Mouse (Mus musculus) lung, postnatal 0 days (tissue): ENCODE data around the gene Epb41l3.

Experiments
- CTCF ChIP-seq: IDR thresholded peaks from 2 replicates; pipeline ENCODE4 v1.5.1; 2016; ENCODE audit warnings: antibody characterized with exemption, mild to moderate bottlenecking
- EP300 ChIP-seq: IDR thresholded peaks from 2 replicates; pipeline ENCODE4 v1.6.1; 2016; ENCODE audit warnings: antibody characterized with exemption, mild to moderate bottlenecking, control low read depth

DNA sequence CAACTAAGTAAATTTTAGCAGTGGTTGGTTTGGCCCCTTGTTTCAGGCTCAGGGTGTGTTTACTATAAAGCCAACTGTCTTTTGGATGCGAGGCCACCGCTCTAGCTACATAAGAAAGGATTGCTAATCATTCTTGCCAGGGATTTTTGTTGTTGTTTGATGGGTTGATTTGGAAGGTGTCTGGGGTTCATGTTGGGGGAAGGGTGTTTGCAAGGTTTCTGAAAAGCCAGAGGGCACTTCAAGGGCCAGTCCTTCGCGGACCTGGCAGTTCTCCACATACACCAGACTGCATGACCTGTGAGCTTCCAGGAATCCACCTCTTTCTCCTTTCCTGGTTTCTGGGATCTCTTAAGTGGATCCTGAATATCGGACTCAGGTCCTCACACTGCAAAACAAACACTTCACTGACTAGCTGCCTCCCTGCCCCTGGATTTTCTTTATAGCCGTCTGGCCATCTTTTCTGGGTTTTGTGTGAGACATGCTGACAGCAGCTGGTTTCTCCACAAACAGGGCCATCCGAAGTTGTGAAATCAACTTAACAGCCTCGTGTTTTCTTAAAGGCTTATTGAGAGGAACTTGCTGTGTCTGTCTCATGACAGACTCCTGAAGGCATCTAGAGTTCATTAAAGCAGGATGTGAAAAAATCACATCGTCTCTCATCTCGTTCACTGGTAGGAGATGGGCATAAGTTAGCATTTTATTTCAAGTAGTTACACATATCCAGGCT, 146.6 kb downstream of the Epb41l3 start:
- TF ChIP-seq EP300: no peak
- no peak for TF ChIP-seq CTCF
